Mouse (Mus musculus) thymus, adult 2 months (tissue): ENCODE measurements around the gene Abraxas2. TPM values are rescaled to one million over a fixed set of nuclear protein-coding genes. Genes with fewer than 3 reads are reported as not detected.
A peak's percentile ranks its signal among the peaks of the same experiment; 100 is the strongest.

ENCODE experiments used
- DNase-seq: peaks from one replicate; pipeline ENCODE4 v3.0.0; 2021
- H3K27ac ChIP-seq: fragments of 200-500 bp; 2 replicates; pipeline ENCODE4 v1.5.1; 2012; ENCODE audit warnings: low read length, control low read depth; ENCODE audit not compliant: control insufficient read depth, insufficient read depth
- H3K27me3 ChIP-seq: fragments of 200-500 bp; 2 replicates; pipeline ENCODE4 v1.6.1; 2012; ENCODE audit warnings: mild to moderate bottlenecking, low read length, moderate library complexity, mixed read lengths; ENCODE audit not compliant: control insufficient read depth, insufficient read depth
- H3K36me3 ChIP-seq: fragments of 200-500 bp; 2 replicates; pipeline ENCODE4 v1.6.1; 2012; ENCODE audit warnings: mild to moderate bottlenecking, low read length, moderate library complexity; ENCODE audit not compliant: control insufficient read depth, insufficient read depth
- H3K4me1 ChIP-seq: fragments of 200-500 bp; replicated peaks from 2 replicates; pipeline ENCODE4 v1.6.1; 2012; ENCODE audit warnings: low read length; ENCODE audit not compliant: control insufficient read depth, insufficient read depth
- H3K4me3 ChIP-seq: fragments of 200-500 bp; 2 replicates; pipeline ENCODE4 v1.5.1; 2012; ENCODE audit warnings: mild to moderate bottlenecking, low read length, control low read depth, moderate library complexity; ENCODE audit not compliant: control insufficient read depth, insufficient read depth
- CTCF ChIP-seq: fragments of 200-500 bp; IDR thresholded peaks from 2 replicates; pipeline ENCODE4 v1.5.1; 2012; ENCODE audit warnings: mild to moderate bottlenecking, control low read depth, low read length, moderate library complexity, borderline replicate concordance; ENCODE audit not compliant: control insufficient read depth, poor library complexity, insufficient read depth; ENCODE audit errors: extremely low read depth
- POLR2A ChIP-seq: fragments of 200-500 bp; IDR thresholded peaks from 2 replicates; pipeline ENCODE4 v1.6.1; 2012; ENCODE audit warnings: mild to moderate bottlenecking, low read length, control low read depth, moderate library complexity; ENCODE audit not compliant: control insufficient read depth, poor library complexity, insufficient read depth; ENCODE audit errors: extremely low read depth
- WGBS: fragments of 180-500 bp; shearing (Covaris S2); methylation state at CpG from one replicate; pipeline ENCODE4 v1.1.7; 2018; 5-methylcytosine and 5-hydroxymethylcytosine counted together
- polyA plus RNA-seq: library from polyadenylated mRNA; depleted of rRNA; stranded (reverse); fragments of >200 nt; gene quantifications from 2 replicates; pipeline ENCODE4 v1.2.3, GENCODE M21; 2012

The Abraxas2 gene
- polyA plus RNA-seq, 1 experiment: 12.8 TPM

DNA sequence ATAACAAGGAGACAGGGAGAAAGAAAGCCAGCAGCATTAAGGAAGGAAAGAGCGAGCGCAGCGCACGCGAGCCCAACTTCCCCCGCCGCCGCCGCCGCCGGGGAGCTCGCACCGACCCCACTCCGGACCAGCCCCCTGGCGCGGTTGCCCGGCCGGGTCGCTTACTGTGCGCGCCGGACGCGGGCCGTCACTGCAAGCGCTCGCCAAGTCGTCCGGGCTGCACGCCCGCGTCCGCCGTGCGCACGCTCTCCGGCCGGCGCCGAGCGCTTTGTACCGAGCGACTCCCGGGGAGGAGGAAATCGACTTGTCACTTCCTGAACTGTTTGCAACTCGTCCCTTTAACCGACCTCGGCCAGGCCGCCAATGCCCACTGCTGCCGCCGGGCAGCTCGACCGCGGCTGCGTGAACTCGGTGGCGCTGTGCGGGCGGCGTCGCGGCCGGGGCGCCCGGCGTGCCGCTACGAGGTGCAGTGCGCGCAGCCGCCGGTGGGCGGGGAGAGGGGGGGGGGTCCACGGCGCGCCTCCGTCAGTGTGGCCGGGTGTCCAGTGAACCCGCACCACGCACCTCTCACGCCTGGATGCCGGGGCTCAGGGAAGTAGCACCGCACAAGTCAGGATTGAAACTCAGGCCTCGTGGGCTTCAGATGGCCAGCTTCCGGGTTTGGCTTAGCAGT is 45.5 kb upstream of the Abraxas2 start, which contains the start of gene Fam53b:
Gene Fam53b (minus strand): TSS at position 471 of the 673 bp plus-strand sequence.
- DNase-seq: peak; percentile 61
- Histone ChIP-seq H3K27ac (peak within 1 kb of the TSS; percentile 97), H3K27me3 (no peaks in the 10 kb centered on the region), H3K4me1 (peaks cover 17% of the 10 kb centered on the region), H3K36me3 (no peaks in the 10 kb centered on the region), H3K4me3 (peak within 1 kb of the TSS; percentile 89)
- peak; percentile 64 for TF ChIP-seq CTCF
- no peak; the same call in 1 of the 2 replicates for TF ChIP-seq POLR2A
- under 1% methylated on average over 74 of the region's 85 CpGs for WGBS

DNA sequence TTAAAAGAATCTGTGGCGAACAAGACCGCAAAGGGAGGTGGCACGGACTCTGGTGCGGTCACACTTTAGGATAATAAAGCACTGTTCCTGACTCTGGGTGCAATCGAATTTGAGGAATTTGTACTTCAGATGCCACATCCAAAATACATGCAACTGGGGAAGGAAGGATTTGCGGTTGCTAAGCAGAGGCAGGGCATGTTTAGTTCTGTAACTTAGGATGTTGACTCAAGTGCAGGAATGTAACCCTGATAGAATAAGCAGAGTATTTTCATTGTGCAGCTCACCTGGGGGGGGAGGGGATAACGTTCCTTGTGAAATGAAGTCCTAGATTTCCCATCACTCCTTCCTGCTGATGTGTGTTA is 45.0 kb upstream of the Abraxas2 start:
- Histone ChIP-seq H3K27ac (no peak overlapping the region), H3K36me3 (no peaks in the 10 kb centered on the region), H3K4me3 (peak overlapping the region; percentile 89), H3K4me1 (peaks cover 12% of the 10 kb centered on the region), H3K27me3 (no peaks in the 10 kb centered on the region)
- no peak for DNase-seq
- 6% methylated on average over 7 of the region's 7 CpGs for WGBS
- TF ChIP-seq POLR2A (no peak), CTCF (no peak)

GRCm38 (mm10) chr7:132815081-132815480 is 43.9 kb upstream of the Abraxas2 start:
- H3K4me1 ChIP-seq: peaks cover 4% of the 10 kb centered on the region
- no peaks in the 10 kb centered on the region for H3K27me3 ChIP-seq
- DNase-seq: no peak
- H3K27ac ChIP-seq: no peak overlapping the region
- no peak for TF ChIP-seq POLR2A
- no peak for TF ChIP-seq CTCF
- no peaks in the 10 kb centered on the region for H3K36me3 ChIP-seq
- no peak overlapping the region for H3K4me3 ChIP-seq
- 95% methylated on average over 5 of the region's 5 CpGs for WGBS

- no peaks in the 10 kb centered on the region; the same call in 1 of the 2 replicates for H3K4me1 ChIP-seq
- H3K27ac ChIP-seq: no peak overlapping the region
- H3K4me3 ChIP-seq: no peak overlapping the region
- no peak for DNase-seq
- 97% methylated on average over 2 of the region's 2 CpGs for WGBS
- no peaks in the 10 kb centered on the region for H3K36me3 ChIP-seq
- H3K27me3 ChIP-seq: no peaks in the 10 kb centered on the region
- no peak for TF ChIP-seq CTCF
- TF ChIP-seq POLR2A: no peak
These were observed 42.5 kb upstream of the Abraxas2 start for GRCm38 (mm10) chr7:132816528-132816927.

GRCm38 (mm10) chr7:132817056-132817455 is 42.0 kb upstream of the Abraxas2 start:
- TF ChIP-seq CTCF (no peak), POLR2A (no peak)
- Histone ChIP-seq H3K4me3 (no peak overlapping the region), H3K36me3 (no peaks in the 10 kb centered on the region), H3K27ac (no peak overlapping the region), H3K27me3 (no peaks in the 10 kb centered on the region), H3K4me1 (no peaks in the 10 kb centered on the region; the same call in 1 of the 2 replicates)
- WGBS: 95% methylated on average over 6 of the region's 6 CpGs
- no peak for DNase-seq

DNA sequence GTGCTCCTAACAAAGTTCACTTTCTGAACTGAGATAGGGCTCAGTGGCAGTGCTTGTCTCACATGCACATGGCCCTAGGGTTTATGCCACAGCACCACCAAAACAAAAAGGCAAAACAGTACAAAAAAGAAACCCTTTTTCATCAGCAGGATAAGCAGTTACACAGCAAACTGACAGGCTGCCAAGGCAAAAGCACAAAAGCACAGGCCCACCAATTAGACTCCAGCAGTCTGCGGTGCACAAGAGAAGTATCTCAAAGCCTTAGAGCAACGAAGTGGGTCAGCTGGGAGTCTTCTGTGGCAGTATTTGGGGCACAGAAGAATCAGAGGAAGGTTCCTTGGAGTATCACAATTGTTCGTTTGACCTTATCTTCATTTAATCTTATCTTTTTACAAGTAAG is 38.3 kb upstream of the Abraxas2 start:
- TF ChIP-seq CTCF (no peak), POLR2A (no peak)
- Histone ChIP-seq H3K36me3 (peaks cover 6% of the 10 kb centered on the region), H3K27me3 (no peaks in the 10 kb centered on the region), H3K4me3 (no peak overlapping the region), H3K27ac (no peak overlapping the region), H3K4me1 (no peaks in the 10 kb centered on the region)
- DNase-seq: no peak
- 86% methylated on average over 3 of the region's 3 CpGs for WGBS
